Mouse (Mus musculus) gastrocnemius, postnatal 25 days (tissue): Measurements from ENCODE around the gene Dnajc12. TPM values are rescaled to one million over a fixed set of nuclear protein-coding genes. Genes with fewer than 3 reads are reported as not detected.
"Not testable (repeated sequence)": the region's sequence is repeated elsewhere in the genome, so short reads cannot be mapped to it uniquely, and the experiment has no call there.

ENCODE experiments used
- DNase-seq: peaks from one replicate; pipeline ENCODE4 v3.0.0; 2022
- total RNA-seq, 2 experiments: library from RNA; stranded (reverse); gene quantifications; 1 replicate in 1 of 2; 2 replicates in 1 of 2; pipeline ENCODE4 v1.2.3; 2021

Gene Dnajc12
- total RNA-seq, 2 experiments from 2014 or later, result 14.4 to 15.6 TPM

DNA sequence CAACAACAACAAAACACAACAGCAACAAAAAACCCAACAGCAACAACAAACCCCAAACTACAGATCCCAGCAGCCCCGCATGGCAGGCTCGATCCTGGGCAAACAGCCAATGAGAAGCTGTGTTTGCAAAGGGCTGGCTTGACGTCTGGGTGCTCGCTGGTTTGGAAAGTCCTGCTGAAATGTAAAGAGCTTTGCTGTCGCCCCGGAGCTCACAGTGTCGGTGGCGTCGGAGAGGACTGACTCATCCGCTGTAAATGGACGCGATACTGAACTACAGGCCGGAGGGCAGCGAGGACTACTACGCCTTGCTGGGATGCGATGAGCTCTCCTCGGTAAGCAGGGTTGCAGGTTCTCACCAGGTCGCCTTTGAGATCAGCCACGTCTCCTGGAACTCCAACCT is 4.2 kb downstream of the Dnajc12 start:
- DNase-seq, result peak; percentile 74

DNA sequence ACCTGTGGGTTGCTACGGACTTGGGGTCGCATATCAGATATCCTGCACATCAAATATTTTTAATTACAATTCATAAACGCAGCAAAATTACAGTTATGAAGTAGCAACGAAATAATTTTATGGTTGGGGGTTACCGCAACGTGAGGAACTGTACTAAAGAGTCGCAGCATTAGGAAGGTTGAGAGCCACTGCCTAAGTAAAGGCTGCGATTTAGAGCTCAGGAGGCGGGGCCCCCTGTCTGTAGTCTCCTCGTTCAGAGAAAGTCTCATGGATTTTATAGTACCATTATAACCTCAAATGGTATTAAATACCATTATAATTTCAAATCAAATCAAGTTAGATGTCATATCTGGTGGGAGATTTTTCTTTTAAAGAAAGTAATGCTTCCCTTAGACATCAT is 4.7 kb downstream of the Dnajc12 start:
- no peak for DNase-seq

DNA sequence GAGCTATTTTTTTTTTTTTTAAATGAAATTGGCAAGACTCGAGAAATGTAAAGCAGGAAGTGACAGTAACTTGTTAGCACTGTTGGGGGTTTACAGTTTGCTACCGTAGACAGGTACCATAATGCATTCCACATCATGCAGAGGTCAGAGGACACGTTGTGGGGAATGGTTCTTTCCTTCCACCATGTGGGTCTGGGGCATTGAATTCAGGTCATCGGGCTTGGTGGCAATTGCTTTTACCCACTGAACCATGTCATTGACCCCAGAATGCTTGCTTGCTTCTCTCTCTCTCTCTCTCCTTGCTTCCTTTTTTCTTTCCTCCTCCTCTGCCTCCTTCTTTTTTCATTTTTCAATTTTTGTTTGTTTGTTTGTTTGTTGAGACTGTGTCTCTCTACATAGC is 6.7 kb downstream of the Dnajc12 start:
- DNase-seq, result no peak

DNA sequence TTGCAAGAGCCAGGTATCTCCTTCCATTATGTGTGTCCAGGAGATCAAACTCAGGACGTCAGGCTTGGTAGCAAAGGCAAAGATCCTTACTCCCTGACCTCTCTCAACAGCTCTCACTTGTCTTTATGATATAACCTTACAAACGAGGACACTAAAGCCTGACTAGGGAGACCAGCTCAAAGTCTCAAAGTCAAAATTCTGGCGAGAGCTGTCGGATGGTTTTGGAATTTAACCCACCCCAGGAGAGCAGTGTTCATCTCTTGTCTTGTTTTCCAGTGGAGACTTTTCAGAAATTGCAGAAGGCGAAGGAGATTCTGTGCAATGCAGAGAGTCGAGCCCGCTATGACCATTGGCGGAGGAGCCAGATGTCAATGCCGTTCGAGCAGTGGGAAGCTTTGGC is 14.7 kb downstream of the Dnajc12 start:
- DNase-seq, result no peak

GRCm38 (mm10) chr10:63402731-63403504 is 20.7 kb downstream of the Dnajc12 start:
- no peak for DNase-seq

DNA sequence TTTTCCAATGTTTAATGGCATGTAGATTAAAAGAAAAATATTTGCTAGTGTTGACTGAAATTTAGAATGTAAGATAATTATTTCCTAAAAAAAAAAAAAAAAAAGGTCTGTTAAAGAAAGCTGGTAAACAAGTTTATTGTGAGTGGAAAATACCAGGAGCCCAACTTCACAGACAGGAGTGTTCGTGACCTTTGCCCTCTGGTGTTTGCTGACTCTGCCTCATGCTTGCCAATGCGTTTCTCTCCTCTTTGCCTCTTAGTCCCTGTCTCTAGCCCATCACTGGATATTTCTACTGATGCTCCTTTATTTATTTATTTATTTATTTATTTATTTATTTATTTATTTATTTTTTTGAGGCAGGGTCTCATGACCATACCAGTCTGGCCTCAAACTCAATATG is 21.4 kb downstream of the Dnajc12 start:
- no peak for DNase-seq

- no peak for DNase-seq
Measured at GRCm38 (mm10) chr10:63410162-63410956, 28.1 kb downstream of the Dnajc12 start.

- not testable (repeated sequence) for DNase-seq
Measured at GRCm38 (mm10) chr10:63411674-63412073, 29.4 kb downstream of the Dnajc12 start.

DNA sequence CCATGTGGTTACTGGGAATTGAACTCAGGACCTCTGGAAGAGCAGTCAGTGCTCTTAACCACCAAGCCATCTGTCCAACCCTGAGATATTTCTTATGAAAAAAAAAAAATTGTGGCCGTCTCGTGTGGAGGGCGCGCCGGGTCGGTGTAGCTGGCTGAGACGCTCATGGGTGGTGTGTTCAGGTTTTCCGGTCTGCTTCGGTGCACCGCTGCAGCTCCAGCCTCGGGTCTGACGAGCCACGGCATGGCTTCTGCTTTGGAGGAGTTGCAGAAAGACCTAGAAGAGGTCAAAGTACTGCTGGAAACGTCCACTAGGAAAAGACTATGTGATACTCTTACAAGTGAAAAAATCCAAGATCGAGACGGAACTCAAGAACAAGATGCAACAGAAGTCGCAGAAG is 30.5 kb downstream of the Dnajc12 start:
- DNase-seq, result no peak

DNA sequence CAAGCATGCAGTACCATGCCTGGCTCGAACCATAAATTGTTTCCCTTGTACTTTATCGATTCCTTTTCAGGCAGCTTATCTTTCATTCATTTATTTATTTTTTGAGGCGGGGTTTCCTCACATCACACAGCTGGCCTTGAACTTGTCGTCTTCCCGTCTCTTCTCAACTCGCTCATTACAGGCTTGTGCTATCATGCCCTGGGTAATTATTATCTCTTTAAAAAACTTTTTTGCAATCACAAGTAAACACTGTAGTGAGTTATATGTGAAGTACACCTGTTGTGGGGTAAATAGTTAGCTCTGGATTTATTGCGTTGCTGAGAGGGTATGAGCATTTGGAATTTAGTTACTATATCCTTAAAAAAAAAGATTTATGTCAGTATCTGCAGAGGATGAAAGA is 33.0 kb downstream of the Dnajc12 start:
- DNase-seq, result no peak

- DNase-seq, result no peak
Measured at GRCm38 (mm10) chr10:63415850-63416249, 33.6 kb downstream of the Dnajc12 start.

GRCm38 (mm10) chr10:63417061-63417460 is 34.8 kb downstream of the Dnajc12 start:
- no peak for DNase-seq

GRCm38 (mm10) chr10:63421739-63422735 is 39.8 kb downstream of the Dnajc12 start, which contains the start of gene Gm7075:
Gene Gm7075, minus strand, starts transcription at chr10:63421789.
- DNase-seq, result no peak

- no peak for DNase-seq
Measured at GRCm38 (mm10) chr10:63422736-63422992, 40.4 kb downstream of the Dnajc12 start.

GRCm38 (mm10) chr10:63423591-63424474 is 41.6 kb downstream of the Dnajc12 start:
- DNase-seq, result no peak

DNA sequence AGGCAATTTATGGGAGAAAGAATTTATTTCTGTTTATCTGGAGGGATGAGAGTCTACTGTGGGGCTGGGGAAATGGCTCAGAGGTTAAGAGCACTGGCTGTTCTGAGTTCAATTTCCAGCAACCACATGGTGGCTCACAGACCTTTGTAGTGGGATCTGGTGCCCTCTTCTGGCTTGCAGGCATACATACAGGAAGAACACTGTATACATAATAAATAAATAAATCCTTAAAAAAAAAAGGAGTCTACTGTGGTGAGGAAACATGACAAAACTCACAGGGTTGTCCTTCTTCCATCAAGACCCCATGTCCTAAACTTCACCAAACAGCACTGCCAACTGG is 42.2 kb downstream of the Dnajc12 start:
- no peak for DNase-seq

GRCm38 (mm10) chr10:63427146-63427545 is 44.9 kb downstream of the Dnajc12 start:
- DNase-seq, result no peak

- no peak for DNase-seq
Measured at GRCm38 (mm10) chr10:63428243-63429022, 46.2 kb downstream of the Dnajc12 start.

GRCm38 (mm10) chr10:63429023-63429340 is 46.7 kb downstream of the Dnajc12 start:
- DNase-seq, result no peak

- DNase-seq, result peak; percentile 95
Measured at GRCm38 (mm10) chr10:63429380-63429779, 47.1 kb downstream of the Dnajc12 start.

GRCm38 (mm10) chr10:63429785-63430305 is 47.6 kb downstream of the Dnajc12 start, which contains the start of gene Ctnna3:
Gene Ctnna3, plus strand, starts transcription at chr10:63430098.
- peak; percentile 85 for DNase-seq
